Comparison of ENCODE assay signal across 22 mouse cellular contexts in the genomic region with DNA sequence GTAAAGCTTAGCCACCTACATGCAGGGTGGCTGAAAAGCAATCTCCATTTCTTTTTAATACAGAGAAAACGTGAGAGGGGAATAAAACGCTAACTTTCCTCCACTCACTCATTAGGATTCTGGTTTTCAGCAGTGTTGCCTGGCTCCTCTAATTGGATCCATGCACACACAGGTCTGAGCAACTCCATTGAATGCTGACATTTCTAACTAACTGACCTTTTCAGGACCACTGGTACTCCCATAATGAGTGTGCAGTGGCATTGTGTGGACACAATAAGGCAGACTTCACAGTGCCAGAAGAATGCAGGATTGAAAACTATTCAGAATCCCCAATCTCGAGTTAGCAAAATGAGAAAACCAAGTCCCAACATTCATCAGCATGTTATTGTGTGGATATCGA.
A peak's percentile ranks its signal among the peaks of the same experiment; 100 is the strongest.
DNase-seq lines count a peak whose midpoint lies in the region; ATAC-seq and TF ChIP-seq lines count a peak whose summit lies in the region.
"Had no signal": no experiment of that assay in that cellular context is flagged by ENCODE, and none has a peak within 500 bp of the region (broad histone marks: within the 10 kb centered on the region; RNA-seq: fewer than 3 reads in every experiment).

No protein-coding gene starts in this region.

- no peak overlapping the region for H3K4me3 ChIP-seq in forebrain, embryonic 10.5 days
- no peak overlapping the region for H3K4me3 ChIP-seq in forebrain, postnatal 0 days (ENCODE audit: low read depth, low read length)
- H3K4me3 ChIP-seq in embryonic facial prominence, embryonic 13.5 days: no peak overlapping the region
- no peak overlapping the region for H3K4me3 ChIP-seq in liver, postnatal 0 days (ENCODE audit: low read depth, low read length)
- H3K4me3 ChIP-seq: erythroblast, embryonic 14.5 days; layer of hippocampus, adult 2 months had no signal

- peaks cover 18% of the 10 kb centered on the region for H3K27me3 ChIP-seq in forebrain, embryonic 10.5 days (ENCODE audit: poor library complexity, severe bottlenecking)
- no peaks in the 10 kb centered on the region for H3K27me3 ChIP-seq in forebrain, postnatal 0 days (ENCODE audit: insufficient read depth, low read length)
- H3K27me3 ChIP-seq in embryonic facial prominence, embryonic 13.5 days: no peaks in the 10 kb centered on the region
- no peaks in the 10 kb centered on the region for H3K27me3 ChIP-seq in liver, postnatal 0 days (ENCODE audit: insufficient read depth, low read length)
- H3K27me3 ChIP-seq: Patski had no signal

- peak; percentile 27 for DNase-seq in forebrain, embryonic 10.5 days (ENCODE audit: extremely low spot score, low spot score)
- no peak for DNase-seq in forebrain, postnatal 0 days
- peak; percentile 55 for DNase-seq in embryo, embryonic 10 days (ENCODE audit: low spot score)
- DNase-seq in forelimb bud, embryonic 11.5 days (ENCODE audit: low read depth, low spot score): peak; percentile 31
- no peak for DNase-seq in liver, postnatal 0 days
- DNase-seq in ovary, postnatal 36 days (ENCODE audit: low spot score): no peak
- DNase-seq: adrenal gland, postnatal 14 days; cerebellum, adult 11-12 months; gastrocnemius, postnatal 14 days; kidney, adult 11 months; layer of hippocampus, postnatal 36 days; liver; lung, postnatal 10 days; right cerebral cortex, adult 18-20 months had no signal

- 21% methylated on average over 4 of the region's 4 CpGs for WGBS in forebrain, embryonic 10.5 days
- 12% methylated on average over 4 of the region's 4 CpGs for WGBS in forebrain, postnatal 0 days
- WGBS in embryonic facial prominence, embryonic 13.5 days: 37% methylated on average over 4 of the region's 4 CpGs
- 68% methylated on average over 4 of the region's 4 CpGs for WGBS in liver, postnatal 0 days (ENCODE audit: insufficient replicate concordance)

- no peak overlapping the region for H3K4me2 ChIP-seq in forebrain, postnatal 0 days (ENCODE audit: low read depth)
- no peak overlapping the region for H3K4me2 ChIP-seq in embryonic facial prominence, embryonic 13.5 days
- no peak overlapping the region for H3K4me2 ChIP-seq in liver, postnatal 0 days (ENCODE audit: low read depth, low read length)

- H3K9me3 ChIP-seq in forebrain, embryonic 10.5 days: no peaks in the 10 kb centered on the region
- no peaks in the 10 kb centered on the region for H3K9me3 ChIP-seq in forebrain, postnatal 0 days (ENCODE audit: low read length)
- H3K9me3 ChIP-seq in embryonic facial prominence, embryonic 13.5 days: no peaks in the 10 kb centered on the region
- H3K9me3 ChIP-seq in liver, postnatal 0 days (ENCODE audit: low read length): no peaks in the 10 kb centered on the region

- H3K36me3 ChIP-seq in forebrain, embryonic 10.5 days (replicated peaks): no peaks in the 10 kb centered on the region
- no peaks in the 10 kb centered on the region for H3K36me3 ChIP-seq in forebrain, postnatal 0 days (ENCODE audit: insufficient read depth)
- no peaks in the 10 kb centered on the region for H3K36me3 ChIP-seq in embryonic facial prominence, embryonic 13.5 days
- no peaks in the 10 kb centered on the region for H3K36me3 ChIP-seq in liver, postnatal 0 days (replicated peaks; ENCODE audit: insufficient read depth, low read length)

- no peak overlapping the region for H3K27ac ChIP-seq in forebrain, embryonic 10.5 days
- H3K27ac ChIP-seq in forebrain, postnatal 0 days (ENCODE audit: low read depth, low read length): no peak overlapping the region
- peak overlapping the region; percentile 39; the same call in 1 of the 2 replicates for H3K27ac ChIP-seq in embryonic facial prominence, embryonic 13.5 days
- no peak overlapping the region for H3K27ac ChIP-seq in liver, postnatal 0 days (ENCODE audit: low read depth)
- H3K27ac ChIP-seq: kidney, postnatal 0 days; layer of hippocampus, adult 2 months; stomach, postnatal 0 days had no signal

- no peak for TF ChIP-seq CTCF in forebrain, postnatal 0 days (IDR thresholded peaks at IDR 0.05; ENCODE audit: low read depth)
- TF ChIP-seq CTCF in liver, postnatal 0 days (IDR thresholded peaks at IDR 0.05; ENCODE audit: low read depth): no peak

- no peak for TF ChIP-seq EP300 in liver, postnatal 0 days (IDR thresholded peaks at IDR 0.05; ENCODE audit: low read depth)

- no peak for ATAC-seq in forebrain, postnatal 0 days
- no peak for ATAC-seq in embryonic facial prominence, embryonic 13.5 days (ENCODE audit: insufficient number of reproducible peaks, insufficient read depth, low FRiP score, low TSS enrichment, low read depth)
- ATAC-seq in activated CD4-positive, CD25-positive, alpha-beta regulatory T cell, adult 4 months: no peak
- no peak for ATAC-seq in liver, postnatal 0 days
- ATAC-seq: midbrain, embryonic 16.5 days; Patski had no signal

- H3K4me1 ChIP-seq in forebrain, embryonic 10.5 days: peaks cover 31% of the 10 kb centered on the region
- H3K4me1 ChIP-seq in forebrain, postnatal 0 days (ENCODE audit: insufficient read depth): no peaks in the 10 kb centered on the region
- H3K4me1 ChIP-seq in embryonic facial prominence, embryonic 13.5 days: peaks cover 10% of the 10 kb centered on the region
- no peaks in the 10 kb centered on the region; the same call in 1 of the 2 replicates for H3K4me1 ChIP-seq in liver, postnatal 0 days (ENCODE audit: insufficient read depth)

- no peak overlapping the region for H3K9ac ChIP-seq in forebrain, postnatal 0 days
- no peak overlapping the region for H3K9ac ChIP-seq in embryonic facial prominence, embryonic 13.5 days
- H3K9ac ChIP-seq in liver, postnatal 0 days (replicated peaks): no peak overlapping the region

Comparison
In these comparisons a context has a peak if more than half of its experiments do, and no peak if none do; other contexts are left out.
1. DNase-seq: peak in forebrain, embryonic 10.5 days (single experiment), embryo, embryonic 10 days (single experiment) and forelimb bud, embryonic 11.5 days (single experiment); none in forebrain, postnatal 0 days (single experiment), liver, postnatal 0 days (single experiment) and ovary, postnatal 36 days (single experiment).